Mouse (Mus musculus): ENCODE measurements around the gene Nim1k. TPM values are rescaled to one million over a fixed set of nuclear protein-coding genes. Genes with fewer than 3 reads are reported as not detected.
"Not testable (repeated sequence)": the region's sequence is repeated elsewhere in the genome, so short reads cannot be mapped to it uniquely, and the experiment has no call there.

The Nim1k gene
- total RNA-seq, 2 experiments from 2014 or later = 0.82 to 1.6 TPM

GRCm38 (mm10) chr13:119696496-119696895, 59.2 kb downstream of the Nim1k start:
- DNase-seq = no peak
- Histone ChIP-seq H3K27ac (no peak overlapping the region), H3K4me3 (no peak overlapping the region)
- intact Hi-C loops (cut with DNase I) = no loop called here
- TF ChIP-seq CTCF (IDR thresholded peaks at IDR 0.05) = no peak

GRCm38 (mm10) chr13:119695676-119696075, 60.0 kb downstream of the Nim1k start:
- H3K4me3 ChIP-seq = no peak overlapping the region
- DNase-seq = no peak
- intact Hi-C loops (cut with DNase I) = no loop called here

GRCm38 (mm10) chr13:119691958-119692357, 63.7 kb downstream of the Nim1k start:
- peak overlapping the region; percentile 97 for H3K4me3 ChIP-seq
- not testable (repeated sequence) for H3K27ac ChIP-seq, DNase-seq
- intact Hi-C loops (cut with DNase I) = loop anchor here (2.0 kb wide), 1 partner anchor 99 kb away; the partner anchor contains the start of gene Zfp131

More at GRCm38 (mm10) chr13:119695676-119696075, 60.0 kb downstream of the Nim1k start:
- no peak overlapping the region for H3K27ac ChIP-seq
- TF ChIP-seq CTCF (IDR thresholded peaks at IDR 0.05) = no peak

DNA sequence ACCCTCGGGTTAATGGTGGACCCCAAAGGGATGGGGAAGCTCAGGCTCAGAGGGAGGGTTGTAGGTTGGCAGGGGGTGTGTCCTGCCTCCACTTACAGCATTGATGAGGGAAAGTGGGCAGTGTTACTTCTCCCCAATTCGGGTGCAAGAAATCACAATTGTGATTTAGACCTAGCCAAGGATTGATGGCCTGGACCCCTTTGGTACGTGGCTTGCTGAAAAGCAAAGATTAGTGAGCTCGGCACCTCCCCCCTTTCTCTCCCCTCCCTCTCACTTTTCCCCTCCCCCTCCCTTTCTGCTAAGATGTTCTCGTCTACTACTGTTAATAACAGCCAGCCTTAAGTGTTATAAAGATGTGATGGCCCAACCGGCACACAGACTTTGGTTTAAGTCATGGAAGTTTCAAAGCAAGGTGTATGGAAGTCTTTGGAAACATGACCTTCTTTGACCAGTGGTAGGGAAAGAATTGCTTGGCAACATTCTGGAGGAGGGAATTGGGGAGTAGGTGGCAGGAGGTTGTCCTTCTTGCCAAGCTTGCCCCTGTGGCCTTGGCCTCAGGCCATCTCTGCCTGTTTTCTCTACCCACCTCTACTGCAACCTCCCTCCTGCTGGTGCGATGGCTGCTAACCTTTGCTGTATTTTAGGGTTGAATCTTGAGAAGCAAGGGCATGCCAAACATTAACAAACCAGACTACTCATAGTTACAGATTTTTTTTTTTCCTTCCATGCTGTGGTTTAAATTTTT, 64.6 kb downstream of the Nim1k start:
- no peak for TF ChIP-seq CTCF (IDR thresholded peaks at IDR 0.05)
- DNase-seq = no peak
- H3K27ac ChIP-seq = peak overlapping the region; percentile 94
- peak overlapping the region; percentile 97 for H3K4me3 ChIP-seq
- intact Hi-C loops (cut with DNase I) = loop anchor here (2.0 kb wide), 1 partner anchor 100 kb away; the partner anchor contains the start of gene Zfp131

DNA sequence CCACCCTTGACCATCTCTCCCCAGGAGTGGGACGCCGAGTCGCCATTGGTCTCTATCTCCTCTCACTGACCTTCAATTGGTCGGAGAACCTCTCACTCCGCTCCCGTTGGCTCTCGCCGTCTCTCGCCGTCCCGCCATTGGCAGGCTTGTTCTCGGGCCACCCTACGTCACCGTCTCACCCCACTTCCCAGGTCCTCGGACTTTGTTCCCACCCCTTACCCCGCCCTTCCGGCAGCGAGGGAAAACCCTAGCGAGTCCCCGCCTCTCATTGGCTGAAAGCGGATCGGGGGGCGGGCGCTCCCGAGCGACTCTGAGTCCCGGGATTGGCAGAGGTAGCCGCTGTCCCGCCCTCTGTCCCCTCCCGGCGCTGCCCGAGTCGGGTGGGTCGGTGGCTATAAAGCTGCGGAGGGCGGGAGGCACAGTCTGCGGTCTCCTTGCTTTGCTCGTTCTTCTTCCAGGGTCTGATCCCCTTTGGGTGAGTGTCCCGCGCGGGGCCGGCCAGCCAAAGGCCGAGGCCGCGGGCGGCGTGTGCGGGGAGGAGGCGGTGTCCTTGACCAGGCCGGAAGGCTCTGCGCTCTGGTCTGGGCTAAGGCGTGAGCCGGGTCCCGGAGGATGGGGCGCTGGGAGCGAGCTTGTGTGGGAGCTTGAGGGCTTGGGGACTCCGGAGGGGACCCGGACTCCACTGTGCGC, 65.5 kb downstream of the Nim1k start, which contains the start of gene Hmgcs1:
Hmgcs1 (plus strand) TSS at position 341 of the 690 bp plus-strand sequence.
- intact Hi-C loops (cut with DNase I) = loop anchor here (2.0 kb wide), 1 partner anchor 101 kb away; the partner anchor contains the start of gene Zfp131
- Histone ChIP-seq H3K27ac (peak within 1 kb of the TSS; percentile 94), H3K4me3 (peak within 1 kb of the TSS; percentile 97)
- peak; percentile 99 for DNase-seq
- no peak for TF ChIP-seq CTCF (IDR thresholded peaks at IDR 0.05)

- Histone ChIP-seq H3K27ac (peak overlapping the region; percentile 77), H3K4me3 (peak overlapping the region; percentile 97)
- no peak for DNase-seq
- intact Hi-C loops (cut with DNase I) = loop anchor here (2.0 to 5.0 kb wide), 2 partner anchors 52 to 101 kb away; partner anchors contain the start of gene Zfp131
- no peak for TF ChIP-seq CTCF (IDR thresholded peaks at IDR 0.05)
These were observed 66.0 kb downstream of the Nim1k start for GRCm38 (mm10) chr13:119689709-119690038.

GRCm38 (mm10) chr13:119684416-119685177, 71.1 kb downstream of the Nim1k start:
- DNase-seq = no peak
- Histone ChIP-seq H3K4me3 (no peak overlapping the region), H3K27ac (no peak overlapping the region)
- intact Hi-C loops (cut with DNase I) = loop anchor here (5.0 kb wide), 1 partner anchor 47 kb away; no protein-coding TSS in a partner anchor
- no peak for TF ChIP-seq CTCF (IDR thresholded peaks at IDR 0.05)

- H3K27ac ChIP-seq = no peak overlapping the region
- H3K4me3 ChIP-seq = no peak overlapping the region
- intact Hi-C loops (cut with DNase I) = no loop called here
- no peak for TF ChIP-seq CTCF (IDR thresholded peaks at IDR 0.05)
- DNase-seq = no peak
These were observed 74.5 kb downstream of the Nim1k start for GRCm38 (mm10) chr13:119681161-119681560.

- intact Hi-C loops (cut with DNase I) = no loop called here
- DNase-seq = no peak
- H3K27ac ChIP-seq = no peak overlapping the region
- H3K4me3 ChIP-seq = no peak overlapping the region
- no peak for TF ChIP-seq CTCF (IDR thresholded peaks at IDR 0.05)
These were observed 76.0 kb downstream of the Nim1k start for GRCm38 (mm10) chr13:119679721-119680120.

- intact Hi-C loops (cut with DNase I) = no loop called here
- no peak for TF ChIP-seq CTCF (IDR thresholded peaks at IDR 0.05)
- Histone ChIP-seq H3K27ac (no peak overlapping the region), H3K4me3 (no peak overlapping the region)
- no peak for DNase-seq
These were observed 76.9 kb downstream of the Nim1k start for GRCm38 (mm10) chr13:119678794-119679193.

DNA sequence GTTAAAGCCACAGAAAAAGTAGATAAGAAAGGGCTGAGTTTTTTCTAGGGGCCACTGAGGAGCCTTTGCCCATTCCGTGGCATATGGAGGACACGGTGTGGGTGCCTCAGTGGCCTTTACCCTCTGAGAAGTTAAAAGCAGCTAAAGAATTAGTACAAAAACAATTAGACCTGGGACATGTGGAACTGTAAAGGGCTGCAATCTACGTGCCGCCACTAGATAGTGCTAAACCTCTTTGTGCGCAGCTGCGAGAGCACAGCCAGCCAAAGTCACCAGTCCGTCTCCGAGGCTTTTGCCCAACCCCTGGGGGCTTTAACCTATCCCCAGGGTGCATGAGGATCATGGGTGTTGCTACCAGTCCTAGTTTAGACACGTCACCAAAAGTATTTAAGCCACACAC, 94.3 kb downstream of the Nim1k start:
- H3K27ac ChIP-seq; H3K4me3 ChIP-seq; intact Hi-C loops (cut with DNase I): not testable (repeated sequence)
- peak; percentile 47 for TF ChIP-seq CTCF (IDR thresholded peaks at IDR 0.05)
- peak; percentile 36 for DNase-seq

Other genes starting within 250 kb of the Nim1k start
- 1 to 10 TPM in 1 of 2 experiments, under 1 TPM in 1; 0.61 to 1.9 TPM for gene Ccl28, start 132.1 kb downstream of the Nim1k start, total RNA-seq (2021)
- gene Hmgcs1, start 65.5 kb downstream of the Nim1k start, total RNA-seq (2021) = 10 to 100 TPM; 23.6 to 31.9 TPM
- 10 to 100 TPM; 22.2 to 24.1 TPM for gene Zfp131, start 35.0 kb upstream of the Nim1k start, total RNA-seq (2021)
- gene AF067063, start 74.3 kb upstream of the Nim1k start, total RNA-seq (2021) = not detected
- gene D13Ertd608e, start 80.1 kb upstream of the Nim1k start, total RNA-seq (2021) = not detected
- gene Tcstv1, start 138.9 kb upstream of the Nim1k start, total RNA-seq (2021) = not detected
- gene Gm21761, start 173.4 kb upstream of the Nim1k start, total RNA-seq (2021) = not detected
- gene B020031M17Rik, start 194.9 kb upstream of the Nim1k start, total RNA-seq (2021) = not detected